Mouse (Mus musculus) CH12.LX (cell line): ENCODE data around the gene Plekha7. TPM values are rescaled to one million over a fixed set of nuclear protein-coding genes. Genes with fewer than 3 reads are reported as not detected.

Experiments used
- DNase-seq: peaks from one replicate; pipeline ENCODE4 v3.0.0-alpha.2; 2013; ENCODE audit errors: extremely low read depth
- H3K27ac ChIP-seq: 2 replicates; pipeline ENCODE4 v1.5.1; 2012; ENCODE audit warnings: low read depth, mild to moderate bottlenecking, control low read depth, moderate library complexity; ENCODE audit not compliant: insufficient read depth
- H3K27me3 ChIP-seq: replicated peaks from 2 replicates; pipeline ENCODE3; 2012; ENCODE audit warnings: inconsistent platforms
- H3K36me3 ChIP-seq, 2 experiments: replicated peaks in 1 of 2; 2 replicates each; pipeline versions ENCODE3 to v1.6.1; 2012; ENCODE audit warnings: inconsistent platforms in 1 of 2, low read length in 1 of 2, mild to moderate bottlenecking in 1 of 2, mixed read lengths in 1 of 2, moderate library complexity in 1 of 2; ENCODE audit not compliant: control insufficient read depth in 1 of 2, insufficient read depth in 1 of 2
- H3K4me1 ChIP-seq, 2 experiments: 2 replicates each; pipeline ENCODE4 v1.6.1; 2012; ENCODE audit warnings: inconsistent platforms in 1 of 2, moderate library complexity in 1 of 2; ENCODE audit not compliant: insufficient read depth in 2 of 2, control insufficient read depth in 1 of 2
- H3K4me2 ChIP-seq: 2 replicates; pipeline ENCODE4 v1.6.1; 2012; ENCODE audit warnings: low read depth, mild to moderate bottlenecking, control low read depth; ENCODE audit not compliant: poor library complexity, insufficient read depth, severe bottlenecking
- H3K4me3 ChIP-seq, 3 experiments: fragments of 150-350 bp in 1 of 3; sonication (generic) in 1 of 3; replicated peaks in 1 of 3; 2 replicates each; pipeline versions ENCODE3 to v1.5.1; 2011 to 2012; ENCODE audit warnings: low read depth in 2 of 3, low read length in 2 of 3, mild to moderate bottlenecking in 2 of 3, moderate library complexity in 2 of 3, control low read depth in 1 of 3, improper control_type of control experiment in 1 of 3, inconsistent platforms in 1 of 3, mixed read lengths in 1 of 3; ENCODE audit not compliant: poor library complexity in 1 of 3
- H3K79me2 ChIP-seq: replicated peaks from 2 replicates; pipeline ENCODE4 v1.6.1; 2012; ENCODE audit warnings: mild to moderate bottlenecking, moderate library complexity; ENCODE audit not compliant: control insufficient read depth, poor library complexity, insufficient read depth, severe bottlenecking; ENCODE audit errors: extremely low read depth
- H3K9ac ChIP-seq: 2 replicates; pipeline ENCODE4 v1.6.1; 2012; ENCODE audit warnings: low read depth, mild to moderate bottlenecking, control low read depth, moderate library complexity; ENCODE audit not compliant: insufficient read depth
- H3K9me3 ChIP-seq: replicated peaks from 2 replicates; pipeline ENCODE3; 2012; ENCODE audit warnings: low read length, inconsistent platforms, mixed read lengths
- ELF1 ChIP-seq: IDR thresholded peaks from 2 replicates; pipeline ENCODE4 v1.6.1; 2014; ENCODE audit warnings: low read depth, mild to moderate bottlenecking, inconsistent platforms, low read length, improper control_type of control experiment
- JUND ChIP-seq: conservative IDR thresholded peaks from 2 replicates; pipeline ENCODE4 v1.6.1; 2011; ENCODE audit warnings: low read depth, low read length, improper control_type of control experiment
- MEF2A ChIP-seq: IDR thresholded peaks from 2 replicates; pipeline ENCODE4 v1.6.1; 2014; ENCODE audit warnings: low read depth, mild to moderate bottlenecking, inconsistent platforms, low read length, improper control_type of control experiment, borderline replicate concordance
- MYC ChIP-seq: IDR thresholded peaks from 2 replicates; pipeline ENCODE4 v1.6.1; 2011; ENCODE audit warnings: low read depth, mild to moderate bottlenecking, improper control_type of control experiment, low read length
- RAD21 ChIP-seq: IDR thresholded peaks from 2 replicates; pipeline ENCODE4 v1.6.1; 2011; ENCODE audit warnings: low read depth, mild to moderate bottlenecking, low read length, improper control_type of control experiment, moderate library complexity
- TBP ChIP-seq: conservative IDR thresholded peaks from 2 replicates; pipeline ENCODE4 v1.6.1; 2011; ENCODE audit warnings: low read depth, low read length, improper control_type of control experiment
- UBTF ChIP-seq: IDR thresholded peaks from 2 replicates; pipeline ENCODE4 v1.6.1; 2012; ENCODE audit warnings: low read depth, mild to moderate bottlenecking, inconsistent platforms, low read length, improper control_type of control experiment, moderate library complexity
- USF2 ChIP-seq: conservative IDR thresholded peaks from 2 replicates; pipeline ENCODE4 v1.6.1; 2011; ENCODE audit warnings: low read depth, low read length, improper control_type of control experiment
- ZKSCAN1 ChIP-seq: IDR thresholded peaks from 2 replicates; pipeline ENCODE4 v1.6.1; 2012; ENCODE audit warnings: low read depth, inconsistent platforms, low read length, improper control_type of control experiment, borderline replicate concordance
- ZMIZ1 ChIP-seq: IDR thresholded peaks from 2 replicates; pipeline ENCODE4 v1.6.1; 2012; ENCODE audit warnings: low read depth, mild to moderate bottlenecking, inconsistent platforms, low read length, improper control_type of control experiment
- ZNF384 ChIP-seq: IDR thresholded peaks from 2 replicates; pipeline ENCODE4 v1.6.1; 2012; ENCODE audit warnings: low read depth, low read length, improper control_type of control experiment, inconsistent platforms
- dilution Hi-C: fragments of 300-500 bp; cut with MboI; formaldehyde crosslinking; loops from 2 replicates; pipeline ENCODE4 v1.14.3; 2020; ENCODE audit warnings: low sequenced_read_pairs; ENCODE audit not compliant: extremely low pct_unique_long_range_greater_than_20kb, extremely low pct_ligation_motif_present
- in situ Hi-C: fragments of 300-500 bp; cut with MboI; formaldehyde crosslinking; loops from 3 replicates; pipeline ENCODE4 v1.14.3; 2019; ENCODE audit warnings: low sequenced_read_pairs, low pct_ligation_motif_present, low pct_unique_long_range_greater_than_20kb, mixed read lengths
- polyA plus RNA-seq: library from polyadenylated mRNA; unstranded; fragments of >175 nt; gene quantifications from 2 replicates; pipeline ENCODE4 v1.2.1, GENCODE M21; 2012; ENCODE audit warnings: low read depth; ENCODE audit not compliant: insufficient read length
- total RNA-seq, 2 experiments: library from RNA; depleted of rRNA; stranded (reverse); fragments of 300-350 nt in 1 of 2; fragments of >200 nt in 1 of 2; gene quantifications; 2 replicates each; pipeline ENCODE4 v1.2.3; 2012 to 2014

The Plekha7 gene
- total and polyA plus RNA-seq, 3 experiments: 0.59 to 1.5 (median 1.0) TPM

GRCm38 (mm10) chr7:116286173-116286572, 22.0 kb downstream of the Plekha7 start:
- H3K27ac ChIP-seq: no peak overlapping the region
- TF ChIP-seq ZKSCAN1 (peak; percentile 26; the same call in 1 of the 2 replicates), ELF1 (no peak)
- no peaks in the 10 kb centered on the region for H3K9me3 ChIP-seq
- dilution Hi-C loops (no loop called here), in situ Hi-C loops (no loop called here)
- no peak overlapping the region for H3K9ac ChIP-seq
- H3K36me3 ChIP-seq: no peaks in the 10 kb centered on the region
- H3K79me2 ChIP-seq: no peaks in the 10 kb centered on the region
- no peaks in the 10 kb centered on the region for H3K27me3 ChIP-seq
- no peak overlapping the region for H3K4me2 ChIP-seq
- H3K4me1 ChIP-seq: peaks cover 4 to 25% of the 10 kb centered on the region in 2 experiments
- no peak for DNase-seq
- H3K4me3 ChIP-seq: no peak overlapping the region

- TF ChIP-seq UBTF: no peak
- TF ChIP-seq TBP: no peak
- TF ChIP-seq ZMIZ1: no peak
- TF ChIP-seq RAD21: no peak
- H3K4me2 ChIP-seq: no peak overlapping the region
- H3K4me1 ChIP-seq: peaks cover 7 to 35% of the 10 kb centered on the region in 2 experiments
- H3K9me3 ChIP-seq: no peaks in the 10 kb centered on the region
- no peak overlapping the region for H3K4me3 ChIP-seq
- H3K79me2 ChIP-seq: no peaks in the 10 kb centered on the region
- H3K36me3 ChIP-seq: no peaks in the 10 kb centered on the region
- H3K27me3 ChIP-seq: no peaks in the 10 kb centered on the region
- no peak overlapping the region for H3K27ac ChIP-seq
- H3K9ac ChIP-seq: no peak overlapping the region
- dilution Hi-C loops: no loop called here
- in situ Hi-C loops: no loop called here
- DNase-seq: no peak
Observed at GRCm38 (mm10) chr7:116285216-116285615, 23.0 kb downstream of the Plekha7 start.

- no peak for TF ChIP-seq ZNF384
- no peak for TF ChIP-seq JUND
- no peak for TF ChIP-seq UBTF
- no peak for TF ChIP-seq MEF2A
- TF ChIP-seq MYC: no peak
- TF ChIP-seq USF2: no peak
- no peak for TF ChIP-seq ZKSCAN1
- no peaks in the 10 kb centered on the region for H3K36me3 ChIP-seq
- no peaks in the 10 kb centered on the region for H3K79me2 ChIP-seq
- dilution Hi-C loops: no loop called here
- peaks cover 7 to 38% of the 10 kb centered on the region in 2 experiments for H3K4me1 ChIP-seq
- no peak overlapping the region for H3K4me2 ChIP-seq
- DNase-seq: no peak
- H3K27ac ChIP-seq: no peak overlapping the region
- peaks cover 2% of the 10 kb centered on the region for H3K27me3 ChIP-seq
- H3K4me3 ChIP-seq: no peak overlapping the region
- H3K9me3 ChIP-seq: no peaks in the 10 kb centered on the region
- no peak overlapping the region for H3K9ac ChIP-seq
- in situ Hi-C loops: no loop called here
Observed at GRCm38 (mm10) chr7:116282755-116283154, 25.4 kb downstream of the Plekha7 start.
